Mouse (Mus musculus) kidney, adult 2 months (tissue): Measurements from ENCODE around the gene Cmtm2a.

ENCODE experiments used
- CTCF ChIP-seq: fragments of 200-500 bp; conservative IDR thresholded peaks from 2 replicates; pipeline ENCODE4 v1.5.1; 2011; ENCODE audit warnings: low read depth, mild to moderate bottlenecking, control low read depth, low read length, moderate library complexity, mixed read lengths; ENCODE audit not compliant: insufficient read depth, insufficient read length
- POLR2A ChIP-seq: fragments of 200-500 bp; IDR thresholded peaks from one replicate; pipeline ENCODE4 v1.6.1; 2011; ENCODE audit warnings: low read depth, low read length, control low read depth

DNA sequence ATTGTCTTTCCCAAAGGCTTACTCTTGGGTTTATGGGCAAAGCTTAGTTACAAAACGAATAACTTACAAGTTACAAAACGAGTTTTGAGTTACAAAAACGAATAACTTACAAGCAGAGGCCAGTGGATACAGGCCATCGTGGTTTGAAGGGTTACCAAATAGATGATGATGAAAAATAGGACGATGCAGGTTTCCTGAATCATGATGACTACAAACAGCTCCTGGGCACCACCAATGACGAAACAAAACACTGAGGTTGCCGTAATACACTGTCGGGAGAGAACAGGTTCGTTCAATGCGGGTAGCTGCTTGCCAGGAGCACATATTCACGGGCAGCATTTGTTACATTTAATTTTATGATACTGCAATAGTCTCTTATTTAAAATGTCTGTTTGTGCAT, 12.0 kb upstream of the Cmtm2a start:
- TF ChIP-seq POLR2A: no peak
- TF ChIP-seq CTCF: no peak
